Mouse (Mus musculus) lung, adult 18-20 months (tissue): Measurements from ENCODE around the gene Macrod1.

Source experiments
- DNase-seq, 2 experiments: peaks; one replicate each; pipeline ENCODE4 v3.0.0; 2022; ENCODE audit warnings: mixed read lengths in 2 of 2

The Macrod1 gene

GRCm38 (mm10) chr19:7116038-7116731 is 59.6 kb downstream of the Macrod1 start:
- no peak for DNase-seq

DNA sequence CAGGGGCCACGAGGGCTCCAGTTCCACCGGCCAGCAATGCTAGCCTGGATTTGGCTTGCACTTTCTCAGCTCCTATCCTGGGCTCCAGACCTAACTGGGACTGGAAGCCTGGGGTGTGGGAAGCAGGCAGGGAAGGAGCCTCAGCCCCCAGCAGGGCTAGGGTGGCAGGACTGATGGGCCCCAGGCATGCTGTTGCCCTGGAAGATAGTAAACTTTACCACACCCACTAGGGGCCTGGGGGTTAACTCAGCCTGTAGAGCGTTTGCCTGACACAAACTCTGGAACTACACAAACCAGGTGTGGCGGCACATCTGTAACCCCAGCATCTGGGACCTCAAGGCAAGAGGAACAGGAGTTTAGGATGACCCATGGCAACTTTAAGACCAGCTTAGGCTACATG is 60.5 kb downstream of the Macrod1 start:
- no peak for DNase-seq

DNA sequence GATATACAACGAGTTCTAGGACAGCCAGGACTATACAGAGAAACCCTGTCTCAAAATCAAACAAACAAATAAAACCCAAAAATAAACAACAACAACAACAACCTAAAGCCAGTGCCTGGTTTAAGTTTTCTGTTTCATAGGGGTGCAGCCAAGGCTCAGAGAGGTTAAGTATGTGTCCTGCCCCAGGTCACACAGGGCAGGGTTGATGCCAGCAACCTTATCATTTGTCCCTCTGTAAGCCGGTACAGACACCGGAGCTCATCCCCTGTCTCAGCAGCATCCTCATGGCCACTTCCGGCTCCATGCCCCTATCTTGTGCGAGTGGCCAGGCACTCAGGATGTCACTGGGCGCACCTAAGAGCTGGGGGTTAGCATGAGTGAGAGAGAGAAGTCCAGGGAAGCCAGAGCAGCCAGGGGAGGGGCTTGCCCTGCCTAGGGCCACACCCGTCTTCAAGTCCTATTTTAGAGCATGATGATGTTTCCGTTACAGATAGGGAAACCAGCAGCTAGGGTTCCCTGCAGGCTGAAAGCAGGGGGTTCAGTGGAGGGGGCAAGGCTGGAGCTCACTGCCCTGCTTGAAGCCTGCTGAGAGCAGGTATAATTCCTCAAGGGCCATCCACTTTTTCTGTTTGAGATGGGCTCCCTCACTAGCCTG is 61.2 kb downstream of the Macrod1 start:
- no peak for DNase-seq

DNA sequence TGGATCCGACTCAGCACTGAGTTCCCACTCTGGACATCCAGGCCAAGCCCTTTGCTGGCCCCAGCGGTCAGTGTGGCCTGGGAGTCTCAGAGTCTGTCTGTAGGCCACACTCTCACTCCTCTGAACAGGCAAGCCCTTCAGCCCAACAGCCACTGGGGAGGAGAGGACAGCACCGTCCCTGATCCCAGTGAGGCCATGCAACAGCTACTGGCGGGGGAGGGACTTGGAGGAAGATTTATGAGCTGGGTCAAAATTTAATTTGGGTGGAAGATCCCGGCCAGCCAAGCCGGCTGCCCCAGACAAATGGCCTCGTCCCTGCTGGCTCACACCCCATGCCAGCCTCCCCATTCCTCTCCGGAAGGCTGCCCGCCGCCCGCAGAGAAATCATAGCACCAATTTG is 64.6 kb downstream of the Macrod1 start:
- DNase-seq: no peak

- no peak for DNase-seq
These were observed 65.7 kb downstream of the Macrod1 start for GRCm38 (mm10) chr19:7122277-7122676.

GRCm38 (mm10) chr19:7122698-7123306 is 66.2 kb downstream of the Macrod1 start:
- no peak for DNase-seq

- no peak for DNase-seq
These were observed 69.0 kb downstream of the Macrod1 start for GRCm38 (mm10) chr19:7125526-7126156.

DNA sequence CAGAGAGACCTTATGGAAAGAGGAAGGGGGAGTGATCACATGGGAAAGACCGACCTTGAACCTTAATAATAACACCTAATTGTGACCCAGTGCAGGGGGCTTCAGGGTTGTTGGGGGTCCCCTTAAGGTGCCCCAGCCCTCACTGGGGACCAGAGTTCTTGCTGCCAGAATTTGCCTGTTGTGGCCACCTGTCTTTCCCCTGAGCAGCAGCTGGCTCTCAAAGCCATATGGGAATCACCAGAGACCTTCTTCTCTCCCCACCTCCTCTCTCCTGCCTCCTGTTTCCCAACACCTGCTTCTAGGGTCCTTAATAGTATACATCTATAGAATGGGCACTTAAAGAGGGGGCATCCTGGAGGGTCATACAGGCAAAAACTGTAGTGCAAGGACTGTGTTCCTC is 69.6 kb downstream of the Macrod1 start:
- no peak for DNase-seq

GRCm38 (mm10) chr19:7126933-7127332 is 70.3 kb downstream of the Macrod1 start:
- no peak for DNase-seq

DNA sequence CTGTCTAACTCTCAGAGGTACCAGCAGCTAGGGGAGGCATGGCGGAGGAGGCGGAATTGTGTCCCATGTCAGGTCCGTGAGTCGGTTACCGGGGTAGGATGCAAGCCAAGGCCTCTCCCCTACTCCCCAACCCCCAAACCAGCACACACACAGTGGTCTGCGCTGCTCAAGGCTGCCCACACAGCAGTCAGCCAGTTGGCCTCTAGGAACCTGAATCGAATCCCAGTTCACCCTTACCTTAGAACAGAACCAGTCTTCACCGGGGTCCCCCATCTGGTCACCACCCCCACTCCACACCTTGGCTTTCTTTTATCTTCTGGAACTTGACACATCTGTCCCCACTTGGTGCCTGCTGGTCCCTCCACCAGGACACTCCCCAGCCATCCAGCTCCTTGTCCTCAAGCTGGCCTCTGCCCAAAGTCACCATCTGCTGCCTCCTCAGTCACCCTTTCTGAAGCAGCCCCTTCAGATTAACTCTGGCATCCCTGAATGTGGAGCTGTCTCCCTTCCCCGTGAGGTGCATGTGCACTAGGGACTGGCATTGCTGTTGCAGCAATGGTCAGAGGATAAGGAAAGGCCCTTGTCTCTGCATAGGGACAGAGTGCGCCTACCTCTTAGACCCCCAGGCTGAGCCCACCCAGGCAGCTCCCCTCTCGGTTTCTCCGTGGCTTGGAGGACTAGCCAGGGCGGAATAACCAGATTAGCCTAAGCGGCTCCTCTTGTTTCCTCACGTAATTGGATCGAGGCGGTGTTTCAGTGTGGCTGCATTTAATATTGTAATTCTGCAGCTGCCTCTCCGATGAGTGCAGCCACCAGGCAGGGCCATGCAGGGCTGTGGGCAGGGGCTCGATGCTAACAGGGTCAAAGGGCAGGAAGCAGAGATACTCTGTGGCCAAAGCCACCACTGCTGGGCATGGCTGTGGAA is 72.2 kb downstream of the Macrod1 start:
- DNase-seq: no peak

GRCm38 (mm10) chr19:7130317-7130716 is 73.7 kb downstream of the Macrod1 start:
- DNase-seq: no peak

DNA sequence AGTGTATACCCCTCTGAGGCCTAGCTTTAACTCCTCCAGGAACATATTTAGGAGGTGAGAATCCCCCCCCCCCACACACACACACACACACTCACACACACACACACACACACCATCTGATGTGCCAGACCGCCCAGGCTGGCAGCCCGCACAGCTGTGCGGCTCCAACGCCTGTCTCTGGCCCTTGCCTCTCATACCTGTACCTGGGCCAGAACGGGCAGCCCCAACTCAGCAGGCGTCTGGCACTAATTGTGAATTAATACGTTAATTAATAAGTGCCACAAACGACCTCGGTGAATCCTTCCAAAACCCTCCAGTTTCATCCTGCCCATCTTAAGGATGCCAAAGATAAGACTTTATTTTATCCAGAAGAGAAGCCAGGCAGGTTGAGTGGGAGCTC is 76.8 kb downstream of the Macrod1 start:
- no peak for DNase-seq

- peak; percentile 17 to 25 for DNase-seq
These were observed 78.1 kb downstream of the Macrod1 start for GRCm38 (mm10) chr19:7134631-7135091.

- DNase-seq: peak; percentile 49 to 50
These were observed 78.9 kb downstream of the Macrod1 start for GRCm38 (mm10) chr19:7135525-7135924.

DNA sequence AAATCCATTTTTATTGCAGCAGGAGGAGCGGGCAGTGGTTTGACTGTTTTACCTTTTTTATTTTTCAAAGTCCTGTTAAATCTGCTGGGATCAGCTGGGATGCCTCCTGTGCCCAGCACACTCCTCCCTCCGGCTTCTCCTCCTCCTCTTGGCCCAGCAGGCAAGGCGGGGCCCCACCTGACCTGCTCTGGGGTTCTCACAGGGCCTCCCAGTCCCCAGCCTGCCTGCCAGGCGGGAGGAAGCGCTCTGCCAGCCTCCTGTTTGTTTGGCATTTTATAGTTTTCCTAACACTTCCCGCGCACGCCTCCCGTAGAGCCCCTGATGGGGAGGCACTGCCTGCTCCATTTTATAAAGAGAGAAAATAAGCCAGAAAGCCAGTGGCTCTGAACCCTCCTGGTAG is 79.4 kb downstream of the Macrod1 start:
- peak; percentile 41 to 53 for DNase-seq

DNA sequence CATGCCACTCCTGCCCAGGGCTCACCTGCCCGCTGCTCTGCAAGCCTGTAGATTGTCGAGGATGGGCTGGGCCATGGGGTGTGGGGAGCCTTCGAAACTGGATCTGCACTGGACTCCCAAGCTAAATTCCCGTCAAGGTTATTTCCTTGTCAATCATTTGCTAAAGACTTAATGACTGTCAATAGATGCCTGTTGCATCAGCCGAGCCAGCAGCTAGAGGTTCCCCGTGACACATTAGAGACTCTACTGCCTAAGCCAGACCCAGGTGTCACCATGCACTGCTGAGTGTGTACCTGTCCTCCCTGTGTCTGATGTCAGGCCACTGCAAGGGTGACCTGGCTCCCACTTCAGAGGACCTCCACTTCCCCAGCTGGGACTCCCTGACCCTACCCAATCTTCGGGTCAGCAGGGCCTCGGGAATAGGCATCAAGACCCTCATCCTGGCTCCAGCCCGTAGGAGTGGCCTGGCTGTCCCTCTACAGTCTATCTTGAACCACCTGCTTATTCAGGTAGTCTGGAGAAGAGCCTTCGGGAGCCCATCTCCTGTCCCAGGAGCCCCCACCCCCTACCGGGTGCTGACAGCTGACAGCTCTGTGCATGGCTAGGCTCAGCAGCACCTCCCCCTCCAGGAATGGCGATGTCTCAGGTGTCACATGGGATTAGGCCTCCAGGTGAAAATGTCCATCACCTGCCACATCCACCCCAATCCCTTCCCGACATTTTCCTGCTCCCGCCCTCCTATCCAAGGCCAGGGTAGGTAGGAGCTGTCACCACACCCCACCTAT is 80.3 kb downstream of the Macrod1 start:
- no peak for DNase-seq

- no peak for DNase-seq
These were observed 81.7 kb downstream of the Macrod1 start for GRCm38 (mm10) chr19:7138327-7138726.

DNA sequence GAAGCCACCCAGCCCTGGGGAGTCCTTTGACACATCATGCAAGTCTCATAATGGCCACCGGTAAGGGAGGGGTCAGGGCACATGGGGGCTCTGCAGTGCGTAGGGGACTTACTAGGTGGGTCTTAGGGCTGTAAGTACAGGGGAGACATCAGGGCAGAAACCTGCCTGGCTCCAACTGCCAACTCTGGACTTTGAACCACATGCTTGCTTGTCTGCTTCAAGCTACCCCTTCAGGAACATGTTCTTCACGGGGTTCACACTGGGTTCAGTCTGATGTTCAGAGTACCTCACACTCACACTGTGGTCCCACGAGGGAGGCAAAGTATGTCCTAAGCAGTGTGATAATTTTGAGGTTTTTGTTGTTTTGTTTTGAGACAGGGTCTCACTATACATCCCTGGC is 82.7 kb downstream of the Macrod1 start:
- no peak for DNase-seq

DNA sequence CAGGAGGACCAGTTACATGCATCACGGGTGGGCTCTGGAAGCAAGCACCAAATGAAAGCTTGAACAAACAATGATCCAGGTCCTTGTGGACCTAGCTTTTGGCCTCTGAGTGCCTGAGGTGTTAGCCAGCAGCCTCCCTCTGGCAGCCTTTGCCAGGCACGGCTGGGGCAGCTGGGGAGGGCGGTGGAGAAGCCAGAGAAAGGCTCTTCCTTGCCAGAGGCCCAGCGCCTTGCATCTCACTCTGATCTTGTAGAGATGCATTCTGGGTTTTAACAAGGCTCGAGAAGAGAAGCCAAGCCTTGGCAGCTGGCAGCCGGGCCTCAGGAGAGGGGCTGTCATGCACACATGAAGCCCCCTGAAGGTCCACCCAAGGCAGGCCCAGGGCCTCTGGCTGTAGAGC is 83.8 kb downstream of the Macrod1 start:
- no peak for DNase-seq

- DNase-seq: no peak
These were observed 84.3 kb downstream of the Macrod1 start for GRCm38 (mm10) chr19:7140856-7141421.

- no peak for DNase-seq
These were observed 85.8 kb downstream of the Macrod1 start for GRCm38 (mm10) chr19:7142207-7142915.
